Mouse (Mus musculus) hindbrain, embryonic 16.5 days (tissue): ENCODE results near the gene Eif4a2. TPM values are rescaled to one million over a fixed set of nuclear protein-coding genes. Genes with fewer than 3 reads are reported as not detected.
"Not testable (repeated sequence)": the region's sequence is repeated elsewhere in the genome, so short reads cannot be mapped to it uniquely, and the experiment has no call there.

Experiments
- ATAC-seq: fragments of 200-750 bp; cut with Nextera tagmentation; 2 replicates; pipeline ENCODE4 v1.8.0; 2017; ENCODE audit warnings: moderate TSS enrichment, moderate library complexity
- H3K27ac ChIP-seq: fragments of 300-500 bp; sonication (generic); 2 replicates; pipeline ENCODE4 v1.5.1; 2014; ENCODE audit warnings: low read depth, mild to moderate bottlenecking, control low read depth, low read length, moderate library complexity
- H3K27me3 ChIP-seq: fragments of 300-500 bp; sonication (generic); replicated peaks from 2 replicates; pipeline ENCODE4 v1.6.1; 2014; ENCODE audit warnings: low read length; ENCODE audit not compliant: control insufficient read depth, insufficient read depth
- H3K36me3 ChIP-seq: fragments of 300-500 bp; sonication (generic); 2 replicates; pipeline ENCODE4 v1.6.1; 2014; ENCODE audit warnings: mild to moderate bottlenecking, low read length, moderate library complexity, mixed read lengths; ENCODE audit not compliant: control insufficient read depth, insufficient read depth
- H3K4me1 ChIP-seq: fragments of 300-500 bp; sonication (generic); 2 replicates; pipeline ENCODE4 v1.6.1; 2014; ENCODE audit warnings: low read depth, low read length; ENCODE audit not compliant: control insufficient read depth, insufficient read depth
- H3K4me2 ChIP-seq: fragments of 300-500 bp; sonication (generic); 2 replicates; pipeline ENCODE4 v1.6.1; 2014; ENCODE audit warnings: mild to moderate bottlenecking, low read length, control low read depth, moderate library complexity
- H3K4me3 ChIP-seq: fragments of 300-500 bp; sonication (generic); 2 replicates; pipeline ENCODE4 v1.5.1; 2014; ENCODE audit warnings: mild to moderate bottlenecking, low read length, control low read depth, moderate library complexity
- H3K9ac ChIP-seq: fragments of 300-500 bp; sonication (generic); 2 replicates; pipeline ENCODE4 v1.6.1; 2014; ENCODE audit warnings: low read depth, mild to moderate bottlenecking, control low read depth, low read length, moderate library complexity
- H3K9me3 ChIP-seq: fragments of 300-500 bp; sonication (generic); 2 replicates; pipeline ENCODE4 v1.6.1; 2014; ENCODE audit warnings: mild to moderate bottlenecking, low read length, moderate library complexity; ENCODE audit not compliant: control insufficient read depth
- WGBS: fragments of 180-500 bp; shearing (Covaris S2); extraction: QIAGEN DNeasy Blood & Tissue Kit; methylation state at CpG from one replicate; pipeline ENCODE4 v1.1.7; 2014; 5-methylcytosine and 5-hydroxymethylcytosine counted together
- polyA plus RNA-seq: library from polyadenylated mRNA; unstranded; fragments of >200 nt; fragmentation: Nextera tagmentation; extraction: Ambion mirVana; gene quantifications from 2 replicates; pipeline ENCODE4 v1.2.1, GENCODE M21; 2015

The Eif4a2 gene
- polyA plus RNA-seq, result 334 and 357 TPM in 2 replicates

DNA sequence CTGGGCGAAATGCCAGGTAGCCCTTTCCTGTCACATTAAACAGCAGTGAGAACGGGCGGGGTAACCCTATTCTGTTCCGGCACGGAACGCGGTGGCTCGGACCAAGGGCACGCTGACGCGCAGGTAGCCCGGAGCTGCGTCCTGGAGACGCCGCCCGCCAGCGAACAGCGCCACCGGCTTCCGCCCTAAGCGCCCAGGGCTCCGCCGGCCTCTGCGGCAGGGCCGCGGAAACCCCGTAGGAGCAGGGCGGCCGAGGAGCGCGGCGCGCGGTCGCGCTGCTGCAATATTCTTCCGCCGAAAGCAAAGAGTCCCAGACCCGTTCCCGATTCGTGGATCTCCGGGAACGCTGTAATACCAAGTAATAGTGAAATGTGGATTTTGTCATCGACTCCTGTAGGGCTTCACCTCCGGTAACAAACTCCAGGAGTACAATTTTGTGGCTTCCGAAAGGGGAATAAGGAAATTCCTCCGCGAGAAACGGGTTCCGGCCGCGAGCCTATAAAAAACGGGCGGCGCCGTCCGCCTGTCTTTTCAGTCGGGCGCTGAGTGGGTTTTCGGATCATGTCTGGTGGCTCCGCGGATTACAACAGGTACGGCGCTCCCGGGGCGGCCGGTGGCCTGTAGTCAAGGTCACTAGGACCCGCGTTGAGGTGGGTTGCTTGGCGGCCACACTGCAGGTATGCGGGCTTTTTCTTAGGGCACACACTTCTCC is at the start of gene Eif4a2:
Eif4a2 (plus strand) TSS at position 214 of the 712 bp plus-strand sequence.
- under 1% methylated on average over 71 of the region's 71 CpGs for WGBS
- peak within 1 kb of the TSS; percentile 73 for H3K4me2 ChIP-seq
- peak within 1 kb of the TSS; percentile 97 for H3K4me3 ChIP-seq
- peak within 1 kb of the TSS; percentile 100 for H3K27ac ChIP-seq
- H3K36me3 ChIP-seq, result peaks cover 16% of the 10 kb centered on the region
- peaks cover 30% of the 10 kb centered on the region for H3K4me1 ChIP-seq
- H3K27me3 ChIP-seq, result no peaks in the 10 kb centered on the region
- no peaks in the 10 kb centered on the region for H3K9me3 ChIP-seq
- peak; percentile 92 for ATAC-seq
- peak within 1 kb of the TSS; percentile 91 for H3K9ac ChIP-seq

DNA sequence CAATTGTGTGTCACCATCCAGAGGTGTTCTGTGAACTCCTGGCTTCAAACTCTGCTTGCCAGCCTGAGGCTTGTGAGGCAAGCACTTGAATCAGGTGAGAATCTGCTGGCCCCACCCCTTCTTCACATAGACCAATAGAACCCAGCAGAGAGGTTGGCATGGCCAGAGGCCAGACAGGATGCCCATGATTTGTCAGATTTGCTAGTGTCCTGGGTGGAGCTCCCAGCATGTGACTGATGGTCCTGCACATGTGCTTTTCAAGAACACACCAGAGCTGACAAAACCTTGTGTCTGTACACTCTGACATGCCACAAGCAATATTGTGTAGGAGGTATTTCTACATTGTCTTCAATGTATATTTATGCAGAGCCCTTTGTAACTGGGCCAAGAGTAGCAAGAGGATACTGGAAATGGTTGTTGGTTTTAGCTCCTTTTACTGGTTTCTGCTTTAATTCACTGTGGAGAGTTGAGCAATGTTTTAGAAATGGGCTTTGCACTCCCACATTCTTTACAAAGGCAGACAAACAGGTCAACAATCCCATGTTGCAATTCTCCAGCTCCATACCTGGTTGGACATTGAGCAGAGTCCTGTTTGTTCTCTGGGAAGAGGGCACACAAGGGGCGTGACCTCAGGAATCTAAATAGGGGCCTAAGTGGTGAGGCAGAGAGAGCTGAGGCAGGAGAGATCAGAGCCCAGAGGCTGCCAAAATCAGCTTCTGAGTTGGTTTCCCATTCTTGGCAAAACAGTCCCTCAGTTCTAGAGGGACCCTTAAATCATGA is 49.4 kb upstream of the Eif4a2 start, which contains the start of gene Kng1:
Kng1 (plus strand) TSS at position 198 of the 780 bp plus-strand sequence.
- WGBS, result 87% methylated on average over 1 of the region's 1 CpGs
- H3K4me1 ChIP-seq, result not testable (repeated sequence)

GRCm38 (mm10) chr16:23059630-23060029 is 47.6 kb upstream of the Eif4a2 start:
- not testable (repeated sequence) for H3K9ac ChIP-seq, H3K4me3 ChIP-seq, H3K4me1 ChIP-seq, H3K27me3 ChIP-seq, H3K36me3 ChIP-seq, H3K27ac ChIP-seq, ATAC-seq, H3K9me3 ChIP-seq, H3K4me2 ChIP-seq
- WGBS, result 62% methylated on average over 4 of the region's 4 CpGs

More for the DNA sequence above, 49.4 kb upstream of the Eif4a2 start, which contains the start of gene Kng1:
- not testable (repeated sequence) for H3K4me3 ChIP-seq, H3K36me3 ChIP-seq, H3K9ac ChIP-seq, H3K27ac ChIP-seq, H3K27me3 ChIP-seq, H3K9me3 ChIP-seq, ATAC-seq, H3K4me2 ChIP-seq

DNA sequence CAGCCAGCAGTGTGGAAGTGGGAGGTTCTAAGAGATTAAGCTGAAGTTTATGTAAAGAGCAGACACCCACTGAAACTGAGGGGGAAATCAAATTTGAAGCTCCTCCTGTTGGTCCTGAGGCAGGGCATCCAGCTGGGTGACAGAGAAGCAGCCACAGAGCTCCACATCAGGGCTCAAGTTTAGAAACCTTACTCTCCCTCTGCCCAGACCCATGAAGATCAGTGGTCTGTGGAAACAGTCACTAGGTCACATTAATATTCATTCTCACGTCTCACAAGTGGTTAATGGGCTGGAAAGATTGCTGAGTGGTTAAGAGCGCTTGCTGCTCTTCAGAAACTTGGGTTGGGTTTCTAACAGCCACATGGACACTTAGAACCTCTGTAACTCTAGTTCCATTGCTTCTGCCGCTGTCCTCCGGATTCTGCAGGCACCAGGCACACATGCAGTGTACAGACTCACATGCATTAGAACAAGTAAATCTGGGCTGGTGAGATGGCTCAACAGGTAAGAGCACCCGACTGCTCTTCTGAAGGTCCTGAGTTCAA is 46.4 kb upstream of the Eif4a2 start:
- not testable (repeated sequence) for H3K27ac ChIP-seq, H3K36me3 ChIP-seq, ATAC-seq, H3K4me2 ChIP-seq, H3K4me3 ChIP-seq, H3K27me3 ChIP-seq, H3K4me1 ChIP-seq, H3K9ac ChIP-seq, H3K9me3 ChIP-seq
- WGBS, result 75% methylated on average over 5 of the region's 5 CpGs

- WGBS, result 82% methylated on average over 6 of the region's 6 CpGs
These were observed 29.7 kb upstream of the Eif4a2 start for GRCm38 (mm10) chr16:23077516-23077915.

GRCm38 (mm10) chr16:23087159-23087558 is 20.1 kb upstream of the Eif4a2 start:
- not testable (repeated sequence) for H3K4me2 ChIP-seq, H3K4me1 ChIP-seq, H3K36me3 ChIP-seq, H3K27me3 ChIP-seq, H3K9ac ChIP-seq, H3K27ac ChIP-seq, H3K4me3 ChIP-seq, H3K9me3 ChIP-seq, ATAC-seq
- 71% methylated on average over 8 of the region's 8 CpGs for WGBS

More at GRCm38 (mm10) chr16:23077516-23077915, 29.7 kb upstream of the Eif4a2 start:
- not testable (repeated sequence) for H3K27me3 ChIP-seq, ATAC-seq, H3K36me3 ChIP-seq, H3K4me2 ChIP-seq, H3K4me1 ChIP-seq, H3K27ac ChIP-seq, H3K9me3 ChIP-seq, H3K9ac ChIP-seq, H3K4me3 ChIP-seq

DNA sequence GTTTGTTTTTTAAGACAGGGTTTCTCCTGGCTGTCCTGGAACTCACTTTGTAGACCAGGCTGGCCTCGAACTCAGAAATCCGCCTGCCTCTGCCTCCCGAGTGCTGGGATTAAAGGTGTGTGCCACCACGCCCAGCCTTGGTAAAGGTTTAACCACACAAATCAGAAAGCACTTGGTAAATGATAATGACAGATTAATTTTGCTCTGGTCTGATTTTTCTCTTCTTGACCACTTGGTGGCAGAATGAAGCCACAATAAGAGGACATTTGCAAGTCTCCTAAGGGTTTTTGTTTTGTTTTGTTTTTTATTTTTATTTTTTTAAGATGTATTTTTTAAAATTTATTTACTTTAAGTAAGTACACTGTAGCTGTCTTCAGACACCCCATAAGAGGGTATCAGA is 19.5 kb upstream of the Eif4a2 start:
- H3K9ac ChIP-seq, H3K9me3 ChIP-seq, H3K36me3 ChIP-seq, H3K4me3 ChIP-seq, H3K4me2 ChIP-seq, H3K27me3 ChIP-seq, H3K27ac ChIP-seq, H3K4me1 ChIP-seq, ATAC-seq: not testable (repeated sequence)
- 63% methylated on average over 4 of the region's 4 CpGs for WGBS

DNA sequence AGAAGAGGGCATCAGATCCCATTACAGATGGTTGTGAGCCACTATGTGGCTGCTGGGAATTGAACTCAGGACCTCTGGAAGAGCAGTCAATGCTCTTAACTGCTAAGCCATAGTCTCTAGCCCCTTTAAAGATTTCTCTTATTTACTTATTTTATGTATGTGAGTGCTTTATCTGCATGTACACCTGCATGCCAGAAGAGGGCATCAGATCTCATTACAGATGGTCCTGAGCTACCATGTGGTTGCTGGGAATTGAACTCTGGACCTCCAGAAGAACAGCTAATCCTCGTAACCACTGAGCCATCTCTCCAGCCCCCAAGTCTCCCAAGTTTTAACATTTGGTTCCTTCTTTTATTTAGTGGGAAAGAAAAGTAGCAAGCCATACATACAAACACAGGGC is 18.8 kb upstream of the Eif4a2 start:
- H3K36me3 ChIP-seq, H3K9ac ChIP-seq, H3K4me2 ChIP-seq, ATAC-seq, H3K27ac ChIP-seq, H3K4me3 ChIP-seq, H3K9me3 ChIP-seq, H3K27me3 ChIP-seq, H3K4me1 ChIP-seq: not testable (repeated sequence)
- whole genome bisulfite sequencing, result 90% methylated on average over 1 of the region's 1 CpGs

GRCm38 (mm10) chr16:23091345-23091744 is 15.9 kb upstream of the Eif4a2 start:
- not testable (repeated sequence) for H3K27ac ChIP-seq, H3K4me3 ChIP-seq, H3K4me2 ChIP-seq, H3K4me1 ChIP-seq, H3K27me3 ChIP-seq, H3K36me3 ChIP-seq, H3K9me3 ChIP-seq, H3K9ac ChIP-seq, ATAC-seq
